Mouse (Mus musculus) liver, postnatal 0 days (tissue): ENCODE results near the gene Slc7a4.

Experiments
- CTCF ChIP-seq: sonication (generic); IDR thresholded peaks from 2 replicates; pipeline ENCODE4 v1.5.1; 2016; ENCODE audit warnings: antibody characterized with exemption, low read depth
- EP300 ChIP-seq: IDR thresholded peaks from 2 replicates; pipeline ENCODE4 v1.6.1; 2016; ENCODE audit warnings: antibody characterized with exemption, low read depth, mild to moderate bottlenecking

GRCm38 (mm10) chr16:17583064-17583463 lies at the start of gene Slc7a4:
- TF ChIP-seq CTCF (peak; percentile 78), EP300 (no peak)
